Mouse (Mus musculus) ovary, postnatal 36 days (tissue): ENCODE measurements at regions not wholly inside any gene's neighbourhood (a gene's known extent, or its start where the extent isn't known, plus 50 kb on each side); places are given as distances from the start of the nearest gene placed in this dataset.
A peak's percentile ranks its signal among the peaks of the same experiment; 100 is the strongest.
"Not testable (repeated sequence)": the region's sequence is repeated elsewhere in the genome, so short reads cannot be mapped to it uniquely, and the experiment has no call there.

Experiments used
- DNase-seq: peaks from one replicate; pipeline ENCODE4 v3.0.0; 2022; ENCODE audit warnings: low spot score, mixed read lengths

DNA sequence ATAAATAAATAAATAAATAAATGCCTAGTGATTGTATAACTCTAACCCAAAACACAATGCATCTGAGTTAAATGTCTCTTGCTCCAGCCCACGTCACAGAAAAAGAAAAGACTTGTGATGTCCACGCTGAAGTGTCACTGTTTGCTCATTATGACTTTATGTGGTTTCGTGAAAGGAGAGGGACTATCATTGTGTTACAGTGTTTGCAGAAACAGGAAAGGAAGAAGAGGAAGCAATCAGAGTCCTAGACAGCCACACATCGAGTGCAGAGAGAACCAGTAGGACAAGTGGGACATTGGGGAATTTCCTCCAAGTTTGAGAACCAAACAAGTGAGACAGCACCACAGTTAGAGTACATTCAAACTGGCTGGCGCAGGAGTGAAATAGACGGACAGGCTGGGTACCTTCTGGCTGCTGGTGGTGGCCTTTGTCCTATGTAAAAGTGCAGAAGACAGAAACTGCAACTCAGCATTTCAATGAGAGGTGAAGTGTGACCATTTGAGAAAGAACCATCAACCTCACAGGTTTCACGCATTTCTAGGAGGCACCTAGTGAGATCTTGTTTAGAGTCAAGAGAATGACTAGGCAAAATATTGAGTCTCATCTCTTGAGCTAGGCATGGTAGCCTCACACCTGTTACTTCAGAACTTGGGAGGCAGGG, 59.6 kb downstream of the Fasl start:
- DNase-seq, result no peak

- DNase-seq, result not testable (repeated sequence)
Observed at GRCm38 (mm10) chr1:161727357-161727756, 60.9 kb downstream of the Fasl start.

DNA sequence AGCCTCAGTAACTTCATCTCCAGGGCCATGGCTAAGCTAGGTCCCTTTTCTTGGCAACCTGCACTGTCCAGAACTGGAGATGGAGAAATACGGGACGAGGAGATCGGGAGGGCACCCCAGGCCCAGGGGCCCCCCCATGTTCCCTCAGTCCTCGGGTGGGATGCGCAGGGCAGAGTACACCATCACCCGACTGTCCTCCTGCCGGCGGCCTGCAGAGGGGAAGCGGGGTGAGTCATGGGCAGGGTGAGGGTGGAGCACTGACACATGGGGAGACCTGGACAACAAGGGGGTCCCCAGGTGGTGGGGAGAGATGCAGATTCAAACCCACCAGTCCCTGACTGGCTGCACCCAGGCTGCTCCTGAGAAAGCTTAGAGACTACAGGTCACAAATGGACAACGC, 62.2 kb downstream of the Fasl start:
- DNase-seq, result not testable (repeated sequence)

DNA sequence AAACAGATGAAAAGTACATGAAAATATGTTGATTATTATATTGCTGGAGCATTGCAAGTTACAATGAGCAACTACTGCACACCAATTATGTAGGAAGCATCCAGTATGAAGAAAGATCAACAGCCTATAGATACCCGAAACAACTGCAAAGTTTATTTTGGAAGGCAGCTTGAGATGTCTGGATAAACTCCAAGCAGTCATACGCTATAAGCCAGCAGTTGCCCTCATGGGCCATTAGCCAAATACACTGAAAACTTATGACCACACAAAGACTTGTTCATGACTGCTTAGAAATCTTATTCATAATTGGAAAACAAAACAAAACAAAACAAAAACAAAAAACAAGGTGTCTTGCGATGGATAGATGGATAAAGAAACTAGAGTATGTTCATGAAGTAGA, 68.4 kb downstream of the Fasl start:
- DNase-seq, result no peak

GRCm38 (mm10) chr1:161718254-161718653, 70.0 kb downstream of the Fasl start:
- no peak for DNase-seq

DNA sequence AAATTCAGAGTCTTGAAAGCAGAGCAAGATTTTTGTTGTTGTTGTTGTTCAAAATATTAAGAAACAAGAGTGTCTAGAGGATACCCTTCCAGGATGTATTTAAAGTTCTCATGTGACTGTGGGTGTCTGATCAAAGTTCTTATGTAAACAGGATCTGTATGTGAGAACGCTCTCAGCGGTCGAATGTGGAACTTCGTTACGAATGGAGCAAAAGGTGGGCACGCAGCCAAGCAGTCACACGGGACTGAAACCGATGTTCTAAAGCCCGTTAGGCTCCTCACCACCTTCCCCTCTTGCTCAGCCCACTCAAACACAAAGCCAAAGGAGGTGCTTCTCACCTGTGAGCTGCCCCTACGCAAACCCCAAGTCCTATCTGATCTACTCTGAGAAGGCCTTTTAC, 75.4 kb downstream of the Fasl start:
- DNase-seq, result peak; percentile 51

DNA sequence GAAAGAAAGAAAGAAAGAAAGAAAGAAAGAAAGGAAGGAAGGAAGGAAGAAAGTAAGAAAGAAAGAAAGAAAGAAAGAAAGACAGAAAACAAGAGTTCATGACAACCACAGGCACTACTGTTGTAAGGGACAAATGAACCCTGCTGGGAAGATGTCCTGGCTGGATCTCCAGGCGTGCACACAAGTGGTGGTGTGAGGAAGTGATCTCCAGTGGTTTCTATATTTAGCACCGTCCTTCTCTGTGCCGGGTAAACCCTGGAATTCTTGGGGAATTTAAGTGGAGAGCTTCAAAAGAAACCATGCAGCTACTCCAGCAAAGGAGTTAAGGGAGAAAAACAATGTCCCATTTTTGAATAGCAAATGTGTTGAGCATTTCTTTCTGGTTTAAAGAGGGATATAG, 76.0 kb downstream of the Fasl start:
- DNase-seq, result no peak

GRCm38 (mm10) chr1:161707049-161707448, 81.2 kb downstream of the Fasl start:
- DNase-seq, result no peak

- no peak for DNase-seq
Observed at GRCm38 (mm10) chr1:161704961-161705360, 83.3 kb downstream of the Fasl start.

DNA sequence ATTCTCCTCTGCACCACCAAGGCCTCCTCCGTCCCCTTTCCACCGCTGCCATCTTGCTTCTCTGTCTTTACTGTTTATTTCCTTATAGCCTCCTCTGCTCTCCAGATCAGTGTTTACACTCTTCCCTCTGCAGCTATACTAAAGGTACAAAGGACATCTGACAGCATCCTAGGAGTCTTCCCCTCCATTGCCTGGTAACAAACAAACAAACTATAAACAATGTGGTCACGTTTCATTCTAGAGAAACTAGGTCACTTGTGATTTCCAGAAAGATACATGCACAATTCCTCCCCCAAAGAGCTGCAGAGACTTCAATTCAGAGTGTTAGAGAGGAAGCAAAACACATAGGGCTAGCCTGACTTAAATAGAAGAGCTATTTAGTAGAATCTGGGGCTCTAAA, 83.8 kb downstream of the Fasl start:
- no peak for DNase-seq

- DNase-seq, result no peak
Observed at GRCm38 (mm10) chr1:161695886-161696285, 92.4 kb downstream of the Fasl start.

GRCm38 (mm10) chr1:161693768-161694160, 94.5 kb downstream of the Fasl start:
- DNase-seq, result no peak

DNA sequence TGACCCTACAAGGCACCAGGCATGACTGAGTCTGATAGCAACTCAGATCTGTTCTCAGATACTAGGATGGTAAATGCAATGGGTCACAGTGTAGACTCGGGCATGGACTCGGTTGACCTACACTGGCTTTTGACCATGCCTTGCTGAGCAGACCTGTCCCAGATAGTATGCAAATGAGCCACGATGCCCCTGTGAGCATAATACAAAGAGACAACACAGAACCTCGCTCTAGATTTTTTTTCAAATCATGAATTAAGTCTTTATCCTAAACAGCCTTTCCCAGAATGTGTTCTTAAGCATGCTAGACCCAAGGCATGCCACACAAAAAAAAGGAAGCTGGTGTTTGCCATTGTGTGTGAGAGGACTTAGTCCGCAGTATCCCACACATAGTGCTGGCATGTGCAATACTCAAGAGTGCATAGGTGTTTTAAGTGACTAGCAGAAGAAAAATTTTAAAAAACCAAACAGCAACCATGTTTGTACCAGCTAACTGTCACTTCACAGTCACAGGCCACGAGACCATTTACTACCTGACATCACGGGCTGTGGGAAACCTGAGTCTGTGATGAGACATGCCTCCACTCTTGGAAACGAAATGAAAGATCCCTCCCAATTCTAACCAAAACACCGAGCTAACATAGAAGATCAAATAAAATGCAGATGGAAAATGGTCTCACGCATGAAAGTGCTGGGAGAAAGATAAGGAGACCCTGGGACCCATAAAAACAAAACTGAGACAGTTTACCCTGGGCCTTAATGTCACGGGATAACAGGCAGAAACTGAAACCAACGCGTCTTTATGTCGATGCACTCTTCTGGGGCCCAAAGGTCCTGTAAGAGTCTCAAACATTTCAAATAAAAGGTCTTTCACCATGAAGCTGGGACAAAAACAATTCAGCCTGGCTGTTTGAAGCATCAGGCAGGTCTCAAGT, 95.2 kb downstream of the Fasl start:
- no peak for DNase-seq

- no peak for DNase-seq
Observed at GRCm38 (mm10) chr1:161688946-161689345, 99.3 kb downstream of the Fasl start.

GRCm38 (mm10) chr1:161687548-161687947, 100.7 kb downstream of the Fasl start:
- DNase-seq, result peak; percentile 48

DNA sequence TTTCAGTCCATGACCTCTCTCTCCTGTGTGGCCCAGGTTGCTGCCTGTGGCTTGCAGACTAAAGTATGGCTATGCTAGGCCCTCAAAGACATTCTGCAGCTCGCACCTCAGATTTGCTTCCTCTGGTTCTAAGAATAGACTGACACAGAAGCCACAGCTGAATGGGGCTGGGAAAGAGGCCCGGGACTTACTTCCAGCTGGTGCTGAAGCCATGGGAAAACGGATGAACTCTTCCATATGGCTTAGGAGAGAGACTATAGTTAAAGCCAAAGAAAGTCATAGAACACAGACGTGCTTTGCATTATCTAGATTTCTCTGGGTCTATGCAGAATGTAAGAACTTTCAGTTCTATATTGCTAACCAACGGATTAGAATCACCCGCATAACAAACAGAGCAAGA, 107.7 kb downstream of the Fasl start:
- no peak for DNase-seq

DNA sequence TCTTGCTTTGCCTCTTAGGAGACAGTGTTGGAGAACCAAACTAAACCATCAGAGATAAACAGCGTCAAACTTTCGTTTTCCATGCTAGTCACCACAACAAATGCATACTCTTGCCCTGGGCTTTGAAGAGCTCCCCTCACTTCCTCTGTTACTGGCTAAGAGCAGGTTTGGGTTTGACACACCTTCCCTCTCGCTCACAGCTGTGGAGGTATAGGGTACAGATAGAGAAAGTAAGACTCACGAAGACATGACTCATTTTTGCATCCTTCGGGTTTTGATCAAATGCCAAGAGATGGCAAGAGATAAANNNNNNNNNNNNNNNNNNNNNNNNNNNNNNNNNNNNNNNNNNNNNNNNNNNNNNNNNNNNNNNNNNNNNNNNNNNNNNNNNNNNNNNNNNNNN, 117.4 kb downstream of the Fasl start:
- DNase-seq, result no peak

GRCm38 (mm10) chr1:161664321-161664720, 124.0 kb downstream of the Fasl start:
- no peak for DNase-seq

DNA sequence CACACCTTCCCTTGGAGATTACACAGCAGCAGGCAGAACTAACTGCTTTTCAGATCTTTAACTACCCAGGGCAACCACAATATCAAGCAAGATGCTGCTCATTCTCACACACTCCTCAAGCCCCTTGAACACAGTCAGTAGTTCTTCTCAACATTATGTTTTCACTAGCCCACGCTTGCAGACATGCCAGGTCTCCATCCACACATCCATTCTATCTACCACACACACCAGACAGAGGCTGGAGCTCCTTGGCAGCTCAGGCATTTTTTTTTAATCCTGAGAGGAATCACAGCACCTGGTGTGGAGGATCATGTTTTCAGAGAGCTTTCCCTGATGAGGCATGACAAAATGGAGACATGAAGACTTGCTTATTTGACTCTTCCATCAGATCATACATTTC, 124.9 kb downstream of the Fasl start:
- DNase-seq, result no peak

GRCm38 (mm10) chr1:161662241-161662640, 126.1 kb downstream of the Fasl start:
- no peak for DNase-seq

DNA sequence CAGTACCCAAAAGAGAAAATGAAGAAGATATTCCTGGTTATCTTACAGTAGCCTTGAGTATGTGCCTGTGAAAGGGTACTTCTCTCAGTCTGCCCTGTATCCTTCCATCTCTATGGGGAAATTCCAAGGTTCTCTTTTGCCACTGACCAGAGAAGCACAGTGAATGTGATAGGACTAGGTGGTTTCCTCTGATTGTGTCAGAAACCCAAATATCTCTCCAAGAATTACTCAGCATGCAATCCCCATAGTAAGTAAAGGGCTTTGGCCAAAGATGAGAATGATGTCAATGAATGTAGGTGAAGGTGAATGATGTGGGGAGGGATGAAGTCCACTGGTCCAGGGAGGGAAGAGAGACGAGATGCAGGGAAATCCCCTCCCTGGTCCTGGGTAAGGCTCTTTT, 130.8 kb downstream of the Fasl start:
- DNase-seq, result no peak

DNA sequence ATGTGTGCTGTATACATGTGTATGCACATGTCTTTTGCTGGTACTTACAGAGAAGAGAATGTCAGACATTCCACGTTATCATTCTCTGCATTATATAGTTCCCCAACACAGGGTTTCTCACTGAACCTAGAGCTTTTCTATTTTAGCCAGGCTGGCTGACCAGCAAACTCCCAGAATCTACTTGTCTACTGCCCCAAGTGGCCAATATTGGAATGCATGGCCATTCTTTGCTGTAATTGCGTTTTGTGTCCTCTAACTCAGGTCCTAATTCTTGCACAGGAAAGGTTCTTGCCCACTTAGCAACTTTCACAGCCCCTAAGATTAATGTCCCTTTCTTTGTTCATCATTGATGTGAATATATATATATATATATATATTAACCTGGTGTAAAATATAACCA, 138.9 kb downstream of the Fasl start:
- no peak for DNase-seq

GRCm38 (mm10) chr1:161632098-161632497, 137.6 kb downstream of the Tnfsf18 start:
- no peak for DNase-seq
